ENCODE assay signal across 1 mouse cellular context in the genomic region with DNA sequence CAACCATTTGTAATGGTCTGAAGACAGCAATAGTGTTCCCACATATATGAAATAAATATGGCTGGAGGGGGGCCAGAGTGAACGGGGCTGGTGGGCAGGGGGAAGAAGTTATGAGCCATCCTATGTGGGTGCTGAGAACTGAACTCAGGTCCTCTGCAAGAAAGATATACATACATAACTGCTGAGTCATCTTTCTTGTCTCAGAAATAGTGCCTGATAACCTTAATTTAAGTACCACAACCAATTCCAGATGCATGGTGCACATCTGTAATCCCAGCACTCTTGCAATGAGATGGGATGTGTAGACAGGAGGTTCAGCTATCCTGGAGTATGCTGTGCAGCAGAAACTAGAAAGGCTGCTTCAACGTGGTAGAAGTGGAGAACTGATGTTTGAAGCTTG.
A peak's percentile ranks its signal among the peaks of the same experiment; 100 is the strongest.
TF ChIP-seq lines count a peak whose summit lies in the region.

No protein-coding gene starts in this region.

TF ChIP-seq in CH12.LX, 34 proteins besides CTCF, POLR2A, EP300 and RAD21:
- peak; percentile 55; the same call in 1 of the 2 replicates for TF ChIP-seq MAFK (IDR thresholded peaks at IDR 0.05; ENCODE audit: insufficient replicate concordance, low read length)
- no peak for TF ChIP-seq ZNF384 (IDR thresholded peaks at IDR 0.05; ENCODE audit: low read depth, low read length)
- no peak for TF ChIP-seq TBP (conservative IDR thresholded peaks at IDR 0.05; ENCODE audit: low read depth, low read length)
